Mouse (Mus musculus) granulocyte monocyte progenitor cell, adult 5-6 weeks (primary cell): ENCODE measurements around the gene Slc47a1. TPM values are rescaled to one million over a fixed set of nuclear protein-coding genes. Genes with fewer than 3 reads are reported as not detected.

Source experiments
- ATAC-seq: replicated peaks from 2 replicates; pipeline ENCODE4 v1.8.0; 2016; ENCODE audit warnings: mild to moderate bottlenecking, moderate TSS enrichment, inconsistent platforms; ENCODE audit not compliant: poor library complexity, severe bottlenecking
- total RNA-seq, 2 experiments: library from RNA; stranded (forward) in 1 of 2; stranded (reverse) in 1 of 2; fragments of 200-712, 200-1000 nt in 1 of 2; fragments of >200 nt in 1 of 2; fragmentation: Nextera tagmentation in 1 of 2; gene quantifications; 2 replicates each; pipeline ENCODE4 v1.2.3; 2014 to 2017

Gene Slc47a1
- total RNA-seq, 2 experiments from 2014 or later: not detected

GRCm38 (mm10) chr11:61381272-61381671 is 3.1 kb upstream of the Slc47a1 start:
- peak; percentile 42; the same call in 1 of the 2 replicates for ATAC-seq

DNA sequence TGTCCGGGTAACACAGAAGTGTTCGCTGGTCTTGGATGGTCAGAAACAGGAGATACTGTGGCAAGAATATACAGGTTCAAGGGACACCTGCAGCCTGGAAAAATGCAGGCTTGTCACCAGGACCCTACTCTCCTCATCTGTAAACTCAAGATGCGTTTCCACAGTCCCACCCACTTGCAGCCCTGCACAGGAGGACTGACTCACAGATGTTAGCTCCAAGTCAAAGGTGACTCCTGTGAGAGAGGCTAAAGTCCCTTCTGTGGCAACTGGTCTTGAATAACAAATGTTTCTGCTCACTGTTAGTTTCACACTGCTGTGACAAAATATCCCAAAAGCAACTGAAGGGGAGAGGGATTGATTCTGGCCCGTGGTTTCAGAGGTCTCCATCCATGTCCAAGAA is 506 bp upstream of the Slc47a1 start:
- no peak for ATAC-seq

DNA sequence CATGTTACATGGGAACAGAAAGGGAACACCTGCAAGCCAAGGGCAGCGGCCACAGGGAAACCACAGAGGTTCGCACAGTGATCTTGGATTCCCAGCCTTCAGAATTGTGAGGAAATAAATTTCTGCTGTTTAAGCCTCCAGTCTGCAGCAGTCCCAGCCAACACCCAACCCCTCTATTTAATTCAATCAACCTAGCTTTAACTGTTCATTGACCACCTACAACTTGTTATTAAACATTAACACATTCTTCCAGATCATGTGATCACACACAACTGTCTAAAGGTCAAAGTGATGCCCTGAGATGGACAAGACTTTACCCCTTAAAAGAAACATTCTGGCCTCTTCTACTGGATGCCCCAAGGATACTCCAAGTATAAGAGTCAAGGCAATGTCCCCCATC is 9.5 kb downstream of the Slc47a1 start:
- no peak for ATAC-seq

- no peak for ATAC-seq
Measured at GRCm38 (mm10) chr11:61366517-61367273, 11.4 kb downstream of the Slc47a1 start.

- no peak for ATAC-seq
Measured at GRCm38 (mm10) chr11:61365938-61366337, 12.2 kb downstream of the Slc47a1 start.

DNA sequence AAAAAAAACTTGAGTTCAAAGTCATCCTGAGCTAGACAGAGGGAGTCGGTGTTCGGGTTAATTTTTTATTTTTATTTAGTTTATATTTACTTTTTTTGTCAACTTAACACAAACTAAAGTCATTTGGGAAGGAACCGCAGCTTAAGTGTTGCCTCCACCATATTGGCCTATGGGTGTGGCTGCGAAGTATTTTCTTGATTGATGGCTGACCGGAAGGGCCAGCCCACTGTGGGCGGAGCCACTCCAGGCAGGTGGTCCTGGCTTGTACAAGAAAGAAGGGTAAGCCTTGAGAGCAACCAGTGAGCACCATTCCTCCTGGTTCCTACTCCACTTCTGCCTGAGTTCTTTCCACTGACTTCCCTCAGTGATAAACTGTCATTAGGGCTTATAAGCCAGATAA is 14.0 kb downstream of the Slc47a1 start:
- no peak for ATAC-seq

DNA sequence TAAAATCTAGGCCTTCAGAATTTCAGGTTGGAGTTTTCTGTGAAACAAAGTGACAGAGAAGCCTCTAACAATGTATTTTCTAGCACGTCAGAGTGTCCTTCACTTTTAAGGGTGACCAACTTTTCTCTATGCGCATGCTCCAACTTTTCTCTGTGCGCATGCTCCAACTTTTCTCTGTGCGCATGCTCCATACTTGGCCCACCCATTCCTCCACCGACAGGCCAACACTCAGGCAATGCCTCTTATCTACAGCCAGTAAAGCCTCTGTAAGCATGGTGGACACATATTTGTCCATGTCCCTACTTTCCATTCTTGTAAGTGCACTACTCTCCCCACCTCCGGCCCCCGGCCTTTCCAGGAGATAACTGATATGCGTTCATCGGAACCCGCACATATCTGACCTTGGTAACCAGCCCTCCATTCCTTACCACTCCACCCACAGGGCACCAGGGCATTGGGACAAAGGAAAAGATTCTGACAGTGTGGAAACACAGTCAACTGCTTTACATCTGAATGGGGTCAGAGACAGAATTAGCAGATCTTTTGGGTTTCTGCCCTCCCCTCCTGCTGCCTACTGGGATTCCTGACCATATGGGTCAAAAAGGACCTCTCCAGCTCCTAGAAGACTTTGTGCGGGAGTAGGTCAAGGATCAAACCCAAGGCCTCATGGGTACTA is 16.5 kb downstream of the Slc47a1 start:
- no peak for ATAC-seq

DNA sequence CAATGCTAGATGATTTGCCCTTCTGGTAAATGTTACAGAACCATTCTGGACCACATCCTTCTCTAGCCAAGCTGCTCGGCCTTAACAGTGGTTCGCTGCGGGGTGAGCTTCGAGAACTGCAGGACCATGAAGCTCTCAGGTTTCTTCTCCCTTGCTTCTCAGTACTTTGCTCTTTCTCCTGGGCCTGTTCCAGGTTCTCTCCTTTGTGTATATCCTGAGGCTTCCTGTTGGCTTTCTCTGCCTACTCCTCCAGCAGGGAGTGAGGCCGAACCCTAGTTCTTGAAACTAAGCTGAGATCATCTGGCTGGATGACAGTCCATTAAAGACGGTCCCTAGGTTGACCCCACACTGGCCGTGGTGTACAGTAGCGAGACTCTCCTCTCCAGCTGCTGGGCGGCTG is 21.5 kb downstream of the Slc47a1 start:
- ATAC-seq: no peak

- no peak for ATAC-seq
Measured at GRCm38 (mm10) chr11:61356111-61356510, 22.0 kb downstream of the Slc47a1 start.

- no peak for ATAC-seq
Measured at GRCm38 (mm10) chr11:61355351-61355750, 22.8 kb downstream of the Slc47a1 start.

- ATAC-seq: no peak
Measured at GRCm38 (mm10) chr11:61354346-61354745, 23.8 kb downstream of the Slc47a1 start.

DNA sequence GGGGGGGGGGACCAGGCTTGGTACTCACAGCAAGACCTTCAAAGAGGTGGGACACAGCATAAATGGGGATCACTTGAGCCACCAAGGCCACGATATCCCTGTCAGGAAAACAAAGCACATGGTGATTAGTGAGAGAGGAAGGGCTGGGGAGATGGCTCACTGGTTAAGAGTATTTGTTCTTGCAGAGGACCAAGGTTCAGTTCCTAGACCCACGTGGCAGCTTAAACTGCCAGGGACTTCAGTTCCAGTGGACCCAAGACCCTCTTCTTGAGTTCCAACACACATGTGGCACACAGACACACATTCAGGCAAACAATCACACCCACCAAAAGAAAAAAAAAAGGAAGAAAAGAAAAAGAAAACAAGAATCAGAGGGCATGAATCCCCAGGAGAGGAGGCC is 25.1 kb downstream of the Slc47a1 start:
- ATAC-seq: no peak

- ATAC-seq: no peak
Measured at GRCm38 (mm10) chr11:61352138-61352651, 25.9 kb downstream of the Slc47a1 start.

DNA sequence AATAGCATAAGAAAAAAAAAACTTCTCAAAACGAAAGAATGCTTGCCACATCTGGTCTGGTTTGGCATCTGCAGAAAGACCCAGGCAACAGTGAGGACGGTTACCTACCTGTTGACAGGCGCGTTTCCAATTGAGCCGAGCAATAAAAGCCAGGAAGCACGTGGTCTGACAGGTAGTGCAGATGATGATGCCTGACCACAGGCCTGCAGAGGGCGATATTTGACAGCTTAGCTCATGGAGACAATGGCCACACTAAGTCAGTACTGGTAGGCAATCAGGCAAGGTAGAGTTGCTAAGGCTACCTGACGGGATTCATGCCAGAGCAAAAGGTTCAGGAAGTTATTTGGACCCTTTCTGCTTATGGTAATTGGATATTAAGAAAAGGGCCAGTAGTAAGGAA is 28.8 kb downstream of the Slc47a1 start:
- peak; percentile 61 for ATAC-seq

- no peak for ATAC-seq
Measured at GRCm38 (mm10) chr11:61346133-61346532, 32.0 kb downstream of the Slc47a1 start.

DNA sequence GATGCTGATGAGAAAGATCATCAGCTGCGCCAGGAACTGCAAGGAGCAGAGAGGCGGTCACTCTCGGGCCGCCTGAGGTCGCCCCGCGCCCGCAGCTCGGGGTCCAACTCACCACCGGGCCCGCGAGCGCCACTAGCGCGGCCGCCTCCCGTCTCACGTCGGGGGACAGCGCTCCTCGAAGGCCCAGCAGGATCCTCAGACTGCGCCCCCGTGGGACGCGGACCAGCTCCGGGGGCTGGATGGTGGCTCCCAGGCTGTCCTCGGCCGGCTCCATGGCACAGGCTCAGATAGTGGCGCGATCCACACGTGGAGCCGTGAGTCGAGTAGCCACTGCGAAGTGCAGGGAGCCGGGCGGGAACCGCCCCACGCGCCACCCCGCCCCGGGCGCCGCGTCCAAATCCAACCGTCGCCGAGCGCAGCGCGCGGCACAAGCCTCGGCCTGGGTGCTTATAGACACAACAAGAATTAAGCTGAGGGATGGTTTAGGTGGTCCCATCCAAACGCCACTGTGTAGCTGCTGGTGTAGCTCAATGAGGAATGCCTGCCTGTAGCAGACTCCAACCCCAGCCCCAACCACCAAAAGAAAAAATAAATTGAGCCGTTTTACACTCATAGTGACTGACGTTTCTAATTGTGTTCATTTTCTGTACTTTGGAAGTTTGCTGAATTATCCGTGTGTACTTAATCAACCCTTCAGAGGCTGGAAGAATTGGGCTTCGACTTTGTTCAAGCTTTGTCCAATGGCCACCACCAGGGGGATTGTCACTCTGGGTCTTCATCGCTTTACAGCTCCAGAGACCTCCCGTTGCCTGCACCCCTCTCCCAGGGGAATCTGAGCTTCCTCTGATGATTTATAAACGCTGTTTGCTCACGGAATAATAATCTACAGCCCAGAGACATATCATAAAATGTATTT is 35.4 kb downstream of the Slc47a1 start, which contains the start of gene Slc47a2:
TSS of gene Slc47a2 (minus strand) at position 356 of the 916 bp plus-strand sequence.
- no peak for ATAC-seq

DNA sequence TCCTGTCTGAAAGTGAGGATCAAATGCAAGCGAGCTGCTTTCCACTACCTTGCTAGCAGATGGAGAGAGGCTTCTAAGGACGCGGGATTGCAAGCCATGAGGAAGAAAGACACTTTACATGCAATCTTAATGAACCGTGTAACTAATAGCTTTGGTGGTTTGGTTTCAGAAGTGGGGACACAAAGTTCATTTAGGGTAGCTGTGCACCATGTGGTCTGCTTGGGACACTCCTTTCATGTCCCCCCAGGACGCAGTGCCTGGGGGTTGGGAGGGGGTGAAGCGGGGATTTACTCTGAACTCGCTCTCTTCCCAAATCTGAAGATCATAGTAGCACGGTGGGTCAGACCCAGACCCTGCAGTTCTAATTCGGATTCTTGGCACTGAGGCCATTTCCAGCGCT is 36.2 kb downstream of the Slc47a1 start:
- ATAC-seq: no peak

GRCm38 (mm10) chr11:61341233-61341632 is 36.9 kb downstream of the Slc47a1 start:
- no peak for ATAC-seq

DNA sequence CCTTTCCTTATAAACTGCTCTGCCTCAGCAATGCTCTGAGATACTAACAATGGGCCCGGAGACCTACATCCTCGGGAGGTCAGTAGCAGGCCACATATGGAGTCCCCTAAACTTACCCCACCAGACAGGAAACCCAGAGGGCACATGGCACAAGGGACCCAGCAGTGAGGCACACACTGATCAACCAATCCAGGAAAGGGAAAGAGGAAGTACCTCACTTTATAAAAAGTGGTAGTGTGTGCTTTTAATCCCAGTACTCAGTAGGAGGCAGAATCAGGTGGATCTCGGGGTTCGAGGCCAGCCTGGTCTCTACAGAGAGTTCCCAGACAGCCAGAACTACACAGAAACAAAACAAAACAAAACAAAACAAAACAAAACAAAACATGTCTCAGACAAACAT is 37.8 kb downstream of the Slc47a1 start:
- peak; percentile 56 for ATAC-seq

DNA sequence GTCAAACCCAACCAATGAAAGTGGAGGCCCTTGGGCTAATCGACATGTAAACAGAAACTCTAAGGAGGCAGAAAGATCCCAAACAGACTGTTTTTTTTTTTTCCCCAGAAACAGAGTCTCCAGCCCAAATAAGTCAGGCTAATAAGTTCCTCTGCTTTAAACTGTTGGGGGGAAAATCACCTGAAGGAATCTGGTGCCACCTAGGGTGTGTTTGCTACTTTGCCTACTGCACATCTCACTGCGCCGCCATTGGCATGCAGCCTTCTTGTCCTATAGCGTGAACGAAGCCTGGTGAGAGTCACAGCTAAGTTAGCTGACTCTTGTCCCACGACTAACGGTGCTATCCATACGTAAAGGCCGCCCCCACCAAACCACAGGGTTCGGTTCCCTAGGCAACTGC is 40.6 kb downstream of the Slc47a1 start:
- ATAC-seq: no peak
